ENCODE assay signal across 17 mouse cellular contexts in the genomic region with DNA sequence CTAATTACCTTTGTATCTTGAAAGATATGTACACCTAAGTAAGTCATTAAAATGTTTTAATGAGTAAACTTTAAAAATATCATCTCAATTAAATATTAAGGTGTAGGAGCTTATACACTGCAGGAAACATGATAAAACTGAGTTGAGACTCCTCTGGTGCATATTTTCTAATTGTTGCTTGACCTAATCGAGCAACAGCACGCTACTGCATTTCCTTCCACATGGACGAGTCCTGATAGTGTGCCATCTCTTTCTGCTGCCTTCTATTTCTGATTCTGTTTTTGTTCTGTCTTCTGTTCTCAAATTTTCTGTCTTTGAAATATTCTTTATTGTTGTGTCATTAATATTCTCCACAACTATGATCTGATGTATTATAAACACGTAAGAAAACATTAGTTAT.
DNase-seq lines count a peak whose midpoint lies in the region; TF ChIP-seq lines count a peak whose summit lies in the region.
"Had no signal": no experiment of that assay in that cellular context is flagged by ENCODE, and none has a peak within 500 bp of the region (broad histone marks: within the 10 kb centered on the region; RNA-seq: fewer than 3 reads in every experiment).

No protein-coding gene starts in this region.

- TF ChIP-seq RAD21 in MEL (IDR thresholded peaks at IDR 0.05; ENCODE audit: low read depth, low read length), result no peak

- no peaks in the 10 kb centered on the region for H3K79me2 ChIP-seq in MEL (ENCODE audit: control insufficient read depth, insufficient read depth, low read length, poor library complexity)

- WGBS in cerebellum, adult 2 months, result 50% methylated on average over 4 of the region's 4 CpGs

- no peak for TF ChIP-seq POLR2A in cerebellum, adult 2 months (IDR thresholded peaks at IDR 0.05; ENCODE audit: borderline replicate concordance, insufficient read depth, low read length)
- TF ChIP-seq POLR2A in MEL (IDR thresholded peaks at IDR 0.05; ENCODE audit: control insufficient read depth in 1 of 2, insufficient read depth in 1 of 2, low read depth in 1 of 2, low read length in 2 of 2, poor library complexity in 1 of 2), result no peak

- H3K27me3 ChIP-seq in cerebellum, adult 2 months (ENCODE audit: control insufficient read depth, insufficient read depth, low read length), result no peaks in the 10 kb centered on the region
- H3K27me3 ChIP-seq in MEL (ENCODE audit: control insufficient read depth in 1 of 2, insufficient read depth in 2 of 2, low read length in 2 of 2), result no peaks in the 10 kb centered on the region
- H3K27me3 ChIP-seq: embryonic facial prominence, embryonic 12.5 days; forebrain, embryonic 13.5 days; forebrain, embryonic 15.5 days had no signal

- H3K4me3 ChIP-seq in cerebellum, adult 2 months (replicated peaks; ENCODE audit: insufficient read depth, low read depth, low read length), result no peak overlapping the region
- no peak overlapping the region for H3K4me3 ChIP-seq in MEL (ENCODE audit: control insufficient read depth in 1 of 2, insufficient read depth in 1 of 2, low read depth in 2 of 2, low read length in 2 of 2)
- H3K4me3 ChIP-seq: embryonic facial prominence, embryonic 10.5 days; embryonic facial prominence, embryonic 12.5 days; forebrain, embryonic 13.5 days; forebrain, embryonic 15.5 days had no signal

- TF ChIP-seq EP300 in MEL (IDR thresholded peaks at IDR 0.05; ENCODE audit: low read depth in 1 of 2, low read length in 2 of 2), result peak; percentile 82 to 93

- H3K9me3 ChIP-seq in MEL (replicated peaks; ENCODE audit: insufficient read depth, low read length), result no peaks in the 10 kb centered on the region
- H3K9me3 ChIP-seq: embryonic facial prominence, embryonic 10.5 days; embryonic facial prominence, embryonic 12.5 days; forebrain, embryonic 13.5 days; forebrain, embryonic 15.5 days had no signal

- H3K4me1 ChIP-seq in cerebellum, adult 2 months (ENCODE audit: control insufficient read depth, insufficient read depth, low read length), result no peaks in the 10 kb centered on the region
- peaks cover 0 to 6% of the 10 kb centered on the region in 2 experiments; a peak in 2 of 4 replicates for H3K4me1 ChIP-seq in MEL (ENCODE audit: control insufficient read depth in 1 of 2, insufficient read depth in 2 of 2, low read length in 2 of 2)
- H3K4me1 ChIP-seq: embryonic facial prominence, embryonic 10.5 days; embryonic facial prominence, embryonic 12.5 days; forebrain, embryonic 13.5 days; forebrain, embryonic 15.5 days had no signal

- TF ChIP-seq CTCF in cerebellum, adult 2 months (IDR thresholded peaks at IDR 0.05; ENCODE audit: borderline replicate concordance, insufficient read depth, low read depth, low read length), result no peak
- no peak for TF ChIP-seq CTCF in MEL (IDR thresholded peaks at IDR 0.05 in 2 of 3, conservative IDR thresholded peaks at IDR 0.05 in 1 of 3; ENCODE audit: control insufficient read depth in 1 of 3, insufficient read depth in 1 of 3, low read depth in 2 of 3, low read length in 3 of 3, poor library complexity in 1 of 3, severe bottlenecking in 1 of 3)

- peak; percentile 45 to 55 for DNase-seq in cerebellum, postnatal 10 days
- no peak for DNase-seq in cerebellum, adult 2 months
- peak; percentile 11 for DNase-seq in retina, embryonic 14.5 days (ENCODE audit: low spot score)
- DNase-seq in retina, postnatal 1 day, result no peak
- DNase-seq in MEL (ENCODE audit: low read depth, low spot score), result peak; percentile 79
- DNase-seq in frontal cortex, postnatal 25 days (ENCODE audit: low spot score in 2 of 2), result no peak
- no peak for DNase-seq in kidney, postnatal 10 days
- DNase-seq: adrenal gland, adult 8-10 months; adrenal gland, postnatal 14 days; adrenal gland, postnatal 36 days; cerebellum, adult 18-20 months; cerebellum, adult 9-10 months; cerebellum, postnatal 25 days had no signal

- peaks cover 0 to 2% of the 10 kb centered on the region in 2 experiments; a peak in 1 of 4 replicates for H3K36me3 ChIP-seq in MEL (ENCODE audit: control insufficient read depth in 1 of 2, insufficient read depth in 2 of 2, low read length in 2 of 2)
- H3K36me3 ChIP-seq: embryonic facial prominence, embryonic 10.5 days; embryonic facial prominence, embryonic 12.5 days; forebrain, embryonic 15.5 days had no signal

- no peak overlapping the region for H3K27ac ChIP-seq in cerebellum, adult 2 months (ENCODE audit: insufficient read depth, low read length)
- H3K27ac ChIP-seq in MEL (ENCODE audit: control insufficient read depth, low read depth, low read length), result no peak overlapping the region; the same call in 1 of the 2 replicates
- H3K27ac ChIP-seq: embryonic facial prominence, embryonic 10.5 days; embryonic facial prominence, embryonic 12.5 days; forebrain, embryonic 13.5 days; forebrain, embryonic 15.5 days had no signal

- H3K9ac ChIP-seq in MEL (ENCODE audit: control insufficient read depth, low read depth, low read length, poor library complexity, severe bottlenecking), result no peak overlapping the region
- H3K9ac ChIP-seq: embryonic facial prominence, embryonic 12.5 days; forebrain, embryonic 13.5 days; forebrain, embryonic 15.5 days had no signal

TF ChIP-seq in MEL, 35 proteins besides CTCF, POLR2A, EP300 and RAD21:
- TF ChIP-seq SMC3 (IDR thresholded peaks at IDR 0.05; ENCODE audit: low read depth, low read length) (no peak), MAX (IDR thresholded peaks at IDR 0.05; ENCODE audit: low read length) (peak; percentile 65), MYB (IDR thresholded peaks at IDR 0.05; ENCODE audit: low read depth, low read length) (no peak), MYC (IDR thresholded peaks at IDR 0.05; ENCODE audit: low read depth, low read length) (peak; percentile 56; the same call in 1 of the 2 replicates), RCOR1 (IDR thresholded peaks at IDR 0.05; ENCODE audit: low read depth, low read length) (no peak), UBTF (IDR thresholded peaks at IDR 0.05; ENCODE audit: borderline replicate concordance, insufficient read depth, low read depth, low read length) (no peak), ZC3H11A (IDR thresholded peaks at IDR 0.05; ENCODE audit: low read depth, low read length) (no peak), ELF1 (IDR thresholded peaks at IDR 0.05; ENCODE audit: low read depth, low read length) (no peak), TAL1 (IDR thresholded peaks at IDR 0.05; ENCODE audit: low read length) (peak; percentile 48; the same call in 1 of the 2 replicates), ZNF384 (IDR thresholded peaks at IDR 0.05; ENCODE audit: low read depth, low read length) (no peak; the same call in 1 of the 2 replicates), MXI1 (IDR thresholded peaks at IDR 0.05; ENCODE audit: low read depth, low read length) (peak; percentile 25; the same call in 1 of the 2 replicates), KAT2A (conservative IDR thresholded peaks at IDR 0.05; ENCODE audit: low read depth, low read length) (no peak), GABPA (IDR thresholded peaks at IDR 0.05; ENCODE audit: low read depth, low read length) (no peak), POLR2AphosphoS2 (IDR thresholded peaks at IDR 0.05; ENCODE audit: low read length) (no peak), BHLHE40 (IDR thresholded peaks at IDR 0.05; ENCODE audit: borderline replicate concordance, low read depth, low read length) (peak; percentile 35), ZMIZ1 (IDR thresholded peaks at IDR 0.05; ENCODE audit: low read depth, low read length) (no peak), SIN3A (IDR thresholded peaks at IDR 0.05; ENCODE audit: low read length) (no peak), USF1 (IDR thresholded peaks at IDR 0.05; ENCODE audit: low read depth, low read length) (no peak), MAFK (IDR thresholded peaks at IDR 0.05; ENCODE audit: borderline replicate concordance, low read depth, low read length) (no peak), NELFE (IDR thresholded peaks at IDR 0.05; ENCODE audit: low read depth, low read length) (no peak), ETS1 (IDR thresholded peaks at IDR 0.05; ENCODE audit: low read depth, low read length) (peak; percentile 60; the same call in 1 of the 2 replicates), CHD2 (IDR thresholded peaks at IDR 0.05; ENCODE audit: low read length) (no peak), TCF12 (IDR thresholded peaks at IDR 0.05; ENCODE audit: low read depth, low read length) (peak; percentile 85), MAZ (IDR thresholded peaks at IDR 0.05; ENCODE audit: low read depth, low read length) (no peak), TBP (IDR thresholded peaks at IDR 0.05; ENCODE audit: low read depth, low read length) (no peak), ZKSCAN1 (IDR thresholded peaks at IDR 0.05; ENCODE audit: low read depth, low read length) (no peak), MEF2A (IDR thresholded peaks at IDR 0.05; ENCODE audit: extremely low read depth, insufficient replicate concordance, low read depth, low read length, poor library complexity, severe bottlenecking) (no peak), CHD1 (IDR thresholded peaks at IDR 0.05; ENCODE audit: low read depth, low read length) (no peak), USF2 (IDR thresholded peaks at IDR 0.05; ENCODE audit: borderline replicate concordance in 1 of 2, insufficient read depth in 1 of 2, low read depth in 1 of 2, low read length in 2 of 2) (no peak), NRF1 (IDR thresholded peaks at IDR 0.05; ENCODE audit: insufficient read depth, low read depth, low read length, poor library complexity, severe bottlenecking) (no peak), HCFC1 (IDR thresholded peaks at IDR 0.05; ENCODE audit: low read depth, low read length) (no peak), GATA1 (IDR thresholded peaks at IDR 0.05; ENCODE audit: low read depth, low read length) (peak; percentile 83), E2F4 (IDR thresholded peaks at IDR 0.05; ENCODE audit: borderline replicate concordance, low read depth, low read length) (no peak), POLR2AphosphoS5 (IDR thresholded peaks at IDR 0.05; ENCODE audit: borderline replicate concordance, low read depth, low read length) (no peak), JUND (IDR thresholded peaks at IDR 0.05; ENCODE audit: low read depth, low read length) (no peak)

Comparison
In these comparisons a context has a peak if more than half of its experiments do, and no peak if none do; other contexts are left out.
1. DNase-seq: peak in cerebellum, postnatal 10 days (2 of 2), retina, embryonic 14.5 days (single experiment) and MEL (single experiment); none in cerebellum, adult 2 months (0 of 2), retina, postnatal 1 day (single experiment), frontal cortex, postnatal 25 days (0 of 2) and kidney, postnatal 10 days (single experiment).